Mouse (Mus musculus) ovary, postnatal 14 days (tissue): Measurements from ENCODE around the gene 3110040N11Rik.
"Not testable (repeated sequence)": the region's sequence is repeated elsewhere in the genome, so short reads cannot be mapped to it uniquely, and the experiment has no call there.

ENCODE experiments used
- DNase-seq: peaks from one replicate; pipeline ENCODE4 v3.0.0; 2022; ENCODE audit warnings: low spot score

The 3110040N11Rik gene

GRCm38 (mm10) chr7:81789095-81789757 is at the start of gene 3110040N11Rik:
3110040N11Rik (minus strand) TSS chr7:81789478.
- DNase-seq = peak; percentile 71

- not testable (repeated sequence) for DNase-seq
Observed at GRCm38 (mm10) chr7:81837771-81838170, 48.5 kb upstream of the 3110040N11Rik start.

- DNase-seq = no peak
Observed at GRCm38 (mm10) chr7:81835430-81835829, 46.2 kb upstream of the 3110040N11Rik start.

- no peak for DNase-seq
Observed at GRCm38 (mm10) chr7:81834847-81835246, 45.6 kb upstream of the 3110040N11Rik start.

GRCm38 (mm10) chr7:81829379-81829894 is 40.2 kb upstream of the 3110040N11Rik start, which contains the start of gene Btbd1:
Btbd1 (minus strand) TSS chr7:81829431.
- peak; percentile 76 for DNase-seq

- peak; percentile 46 for DNase-seq
Observed at GRCm38 (mm10) chr7:81828681-81829378, 39.6 kb upstream of the 3110040N11Rik start.

- DNase-seq = no peak
Observed at GRCm38 (mm10) chr7:81827806-81828667, 38.8 kb upstream of the 3110040N11Rik start.

- no peak for DNase-seq
Observed at GRCm38 (mm10) chr7:81825381-81825780, 36.1 kb upstream of the 3110040N11Rik start.

GRCm38 (mm10) chr7:81824906-81825305 is 35.6 kb upstream of the 3110040N11Rik start:
- no peak for DNase-seq

GRCm38 (mm10) chr7:81806067-81806466 is 16.8 kb upstream of the 3110040N11Rik start:
- DNase-seq = no peak

GRCm38 (mm10) chr7:81788536-81788935 is 742 bp downstream of the 3110040N11Rik start:
- no peak for DNase-seq

GRCm38 (mm10) chr7:81777667-81778218 is 11.5 kb downstream of the 3110040N11Rik start:
- DNase-seq = no peak

GRCm38 (mm10) chr7:81775325-81775724 is 14.0 kb downstream of the 3110040N11Rik start:
- DNase-seq = no peak

- no peak for DNase-seq
Observed at GRCm38 (mm10) chr7:81772786-81773539, 16.3 kb downstream of the 3110040N11Rik start.

- DNase-seq = peak; percentile 18
Observed at GRCm38 (mm10) chr7:81763110-81763845, 26.0 kb downstream of the 3110040N11Rik start.

- peak; percentile 75 for DNase-seq
Observed at GRCm38 (mm10) chr7:81762180-81763109, 26.8 kb downstream of the 3110040N11Rik start, which contains the start of gene Ramac. Ramac (plus strand) TSS chr7:81762925.

GRCm38 (mm10) chr7:81747956-81748355 is 41.3 kb downstream of the 3110040N11Rik start:
- no peak for DNase-seq

- DNase-seq = peak; percentile 9
Observed at GRCm38 (mm10) chr7:81744145-81744544, 45.1 kb downstream of the 3110040N11Rik start.

GRCm38 (mm10) chr7:81740010-81740409 is 49.3 kb downstream of the 3110040N11Rik start:
- no peak for DNase-seq
